8 mouse cellular contexts compared by ENCODE assay signal in genomic region chr15:102178279-102178678, GRCm38 (mm10). TPM values are rescaled to one million over a fixed set of nuclear protein-coding genes. Genes with fewer than 3 reads are reported as not detected.
DNase-seq lines count a peak whose midpoint lies in the region; ATAC-seq lines count a peak whose summit lies in the region.

No protein-coding gene starts in this region.

- H3K4me1 ChIP-seq in heart, embryonic 10.5 days: no peaks in the 10 kb centered on the region
- H3K4me1 ChIP-seq in embryonic facial prominence, embryonic 14.5 days (ENCODE audit: control insufficient read depth, insufficient read depth, low read length): no peaks in the 10 kb centered on the region
- no peaks in the 10 kb centered on the region for H3K4me1 ChIP-seq in intestine, embryonic 14.5 days (replicated peaks; ENCODE audit: control insufficient read depth, insufficient read depth, low read length)
- H3K4me1 ChIP-seq in stomach, embryonic 15.5 days: no peaks in the 10 kb centered on the region

- no peak overlapping the region for H3K4me3 ChIP-seq in heart, embryonic 10.5 days
- no peak overlapping the region for H3K4me3 ChIP-seq in embryonic facial prominence, embryonic 14.5 days (ENCODE audit: low read depth, low read length)
- H3K4me3 ChIP-seq in intestine, embryonic 14.5 days (ENCODE audit: low read depth, low read length): no peak overlapping the region
- H3K4me3 ChIP-seq in stomach, embryonic 15.5 days (replicated peaks): no peak overlapping the region

- peak; percentile 39; the same call in 1 of the 2 replicates for ATAC-seq in embryonic facial prominence, embryonic 14.5 days (ENCODE audit: low read depth)
- ATAC-seq in intestine, embryonic 14.5 days (replicated peaks; ENCODE audit: low FRiP score, low TSS enrichment, low read depth): 0 out of 2 replicates have a peak, but pooled peaks have one; percentile 33
- peak; percentile 59; the same call in 1 of the 2 replicates for ATAC-seq in stomach, embryonic 15.5 days (ENCODE audit: insufficient read depth, low FRiP score, low read depth)

- H3K4me2 ChIP-seq in embryonic facial prominence, embryonic 14.5 days (ENCODE audit: low read depth, low read length): no peak overlapping the region
- H3K4me2 ChIP-seq in intestine, embryonic 14.5 days (ENCODE audit: low read length): no peak overlapping the region
- H3K4me2 ChIP-seq in stomach, embryonic 15.5 days: no peak overlapping the region

- H3K36me3 ChIP-seq in heart, embryonic 10.5 days: peaks cover 16% of the 10 kb centered on the region
- peaks cover 50% of the 10 kb centered on the region for H3K36me3 ChIP-seq in embryonic facial prominence, embryonic 14.5 days (ENCODE audit: control insufficient read depth, insufficient read depth, low read length)
- H3K36me3 ChIP-seq in intestine, embryonic 14.5 days (ENCODE audit: control insufficient read depth, insufficient read depth, low read length): peaks cover 15% of the 10 kb centered on the region
- H3K36me3 ChIP-seq in stomach, embryonic 15.5 days: peaks cover 9% of the 10 kb centered on the region; the same call in 1 of the 2 replicates

- H3K27ac ChIP-seq in heart, embryonic 10.5 days: no peak overlapping the region
- no peak overlapping the region for H3K27ac ChIP-seq in embryonic facial prominence, embryonic 14.5 days (replicated peaks; ENCODE audit: low read depth, low read length)
- H3K27ac ChIP-seq in intestine, embryonic 14.5 days (ENCODE audit: low read depth): no peak overlapping the region
- H3K27ac ChIP-seq in stomach, embryonic 15.5 days: no peak overlapping the region

- intact Hi-C loops in left cerebral cortex, postnatal 10 days (cut with DNase I): loop anchor here (2.0 kb wide), 1 partner anchor 47 kb away; no protein-coding TSS in a partner anchor

- H3K27me3 ChIP-seq in heart, embryonic 10.5 days (ENCODE audit: insufficient read depth, poor library complexity, severe bottlenecking): no peaks in the 10 kb centered on the region
- H3K27me3 ChIP-seq in embryonic facial prominence, embryonic 14.5 days (replicated peaks; ENCODE audit: control insufficient read depth, insufficient read depth, low read length): no peaks in the 10 kb centered on the region
- H3K27me3 ChIP-seq in intestine, embryonic 14.5 days (replicated peaks; ENCODE audit: control insufficient read depth, insufficient read depth, low read length): no peaks in the 10 kb centered on the region
- no peaks in the 10 kb centered on the region for H3K27me3 ChIP-seq in stomach, embryonic 15.5 days (replicated peaks)

- H3K9ac ChIP-seq in embryonic facial prominence, embryonic 14.5 days (ENCODE audit: low read depth, low read length): no peak overlapping the region
- H3K9ac ChIP-seq in intestine, embryonic 14.5 days (ENCODE audit: low read length): no peak overlapping the region
- H3K9ac ChIP-seq in stomach, embryonic 15.5 days: no peak overlapping the region

- 22% methylated on average over 6 of the region's 6 CpGs for WGBS in heart, embryonic 10.5 days
- 15% methylated on average over 6 of the region's 6 CpGs for WGBS in embryonic facial prominence, embryonic 14.5 days
- 14% methylated on average over 6 of the region's 6 CpGs for WGBS in intestine, embryonic 14.5 days
- 13% methylated on average over 6 of the region's 6 CpGs for WGBS in stomach, embryonic 15.5 days

- peak; percentile 74 to 94 for DNase-seq in heart, adult 18-20 months
- no peak for DNase-seq in heart, embryonic 10.5 days (ENCODE audit: low spot score)
- peak; percentile 84 to 87 for DNase-seq in adrenal gland, postnatal 36 days
- peak; percentile 61 for DNase-seq in embryonic facial prominence, embryonic 14.5 days (ENCODE audit: low spot score)
- peak; percentile 95 for DNase-seq in intestine, embryonic 14.5 days (ENCODE audit: low spot score)
- peak; percentile 33 to 67 for DNase-seq in left cerebral cortex, postnatal 10 days (ENCODE audit: extremely low spot score in 1 of 2, low spot score in 2 of 2)
- peak; percentile 90 for DNase-seq in naive thymus-derived CD4-positive, alpha-beta T cell, adult 2 months (ENCODE audit: low read depth)

- no peaks in the 10 kb centered on the region for H3K9me3 ChIP-seq in heart, embryonic 10.5 days
- H3K9me3 ChIP-seq in embryonic facial prominence, embryonic 14.5 days (ENCODE audit: control insufficient read depth, low read length): peaks cover 9% of the 10 kb centered on the region; the same call in 1 of the 2 replicates
- H3K9me3 ChIP-seq in intestine, embryonic 14.5 days (ENCODE audit: control insufficient read depth, low read length): no peaks in the 10 kb centered on the region
- no peaks in the 10 kb centered on the region for H3K9me3 ChIP-seq in stomach, embryonic 15.5 days

RNA-seq across cellular contexts. Expression of gene Zfp740, which starts 24.8 kb away (rescaled TPM):
- total RNA-seq in heart, adult 18-20 months (2021): 10 to 100 TPM; 30.6 to 31.5 TPM
- 35.7 and 50.1 TPM in 2 replicates for polyA plus RNA-seq in heart, embryonic 10.5 days (2016; fragmentation: Nextera tagmentation; extraction: Ambion mirVana)
- total RNA-seq in adrenal gland, postnatal 36 days (2021): 10 to 100 TPM; 52.6 to 66.7 TPM
- polyA plus RNA-seq in embryonic facial prominence, embryonic 14.5 days (2014; fragmentation: Nextera tagmentation; extraction: Ambion mirVana): 48.6 and 49.8 TPM in 2 replicates
- polyA plus RNA-seq in intestine, embryonic 14.5 days (2014; fragmentation: Nextera tagmentation; extraction: Ambion mirVana): 47.0 and 55.3 TPM in 2 replicates
- 10 to 100 TPM; 53.2 to 56.7 TPM for total RNA-seq in left cerebral cortex, postnatal 10 days (2021)
- polyA plus RNA-seq in stomach, embryonic 15.5 days (2015; fragmentation: Nextera tagmentation; extraction: Ambion mirVana): 44.5 and 52.7 TPM in 2 replicates

RNA-seq across cellular contexts. Expression of gene Csad, which starts 26.2 kb away (rescaled TPM):
- 10 to 100 TPM; 17.0 to 22.6 TPM for total RNA-seq in heart, adult 18-20 months (2021)
- 36.1 and 41.0 TPM in 2 replicates for polyA plus RNA-seq in heart, embryonic 10.5 days (2016; fragmentation: Nextera tagmentation; extraction: Ambion mirVana)
- 10 to 100 TPM; 79.0 to 83.7 TPM for total RNA-seq in adrenal gland, postnatal 36 days (2021)
- 63.6 and 66.8 TPM in 2 replicates for polyA plus RNA-seq in embryonic facial prominence, embryonic 14.5 days (2014; fragmentation: Nextera tagmentation; extraction: Ambion mirVana)
- polyA plus RNA-seq in intestine, embryonic 14.5 days (2014; fragmentation: Nextera tagmentation; extraction: Ambion mirVana): 52.3 and 53.6 TPM in 2 replicates
- 10 to 100 TPM; 25.8 to 27.5 TPM for total RNA-seq in left cerebral cortex, postnatal 10 days (2021)
- polyA plus RNA-seq in stomach, embryonic 15.5 days (2015; fragmentation: Nextera tagmentation; extraction: Ambion mirVana): 63.3 and 64.3 TPM in 2 replicates

RNA-seq across cellular contexts. Expression of gene Soat2, which starts 28.0 kb away (rescaled TPM):
- not detected for total RNA-seq in heart, adult 18-20 months (2021)
- polyA plus RNA-seq in heart, embryonic 10.5 days (2016; fragmentation: Nextera tagmentation; extraction: Ambion mirVana): 2.0 and 7.9 TPM in 2 replicates
- total RNA-seq in adrenal gland, postnatal 36 days (2021): under 1 TPM; 0.40 to 0.49 TPM
- 0.17 and 0.63 TPM in 2 replicates for polyA plus RNA-seq in embryonic facial prominence, embryonic 14.5 days (2014; fragmentation: Nextera tagmentation; extraction: Ambion mirVana)
- 3.0 and 4.7 TPM in 2 replicates for polyA plus RNA-seq in intestine, embryonic 14.5 days (2014; fragmentation: Nextera tagmentation; extraction: Ambion mirVana)
- under 1 TPM in 1 of 2 experiments, not detected in 1; 0.16 TPM for total RNA-seq in left cerebral cortex, postnatal 10 days (2021)
- polyA plus RNA-seq in stomach, embryonic 15.5 days (2015; fragmentation: Nextera tagmentation; extraction: Ambion mirVana): 5.9 and 6.2 TPM in 2 replicates

RNA-seq across cellular contexts. Expression of gene Igfbp6, which starts 34.1 kb away (rescaled TPM):
- 10 to 100 TPM; 23.3 to 39.7 TPM for total RNA-seq in heart, adult 18-20 months (2021)
- polyA plus RNA-seq in heart, embryonic 10.5 days (2016; fragmentation: Nextera tagmentation; extraction: Ambion mirVana): 0.64 and 0.67 TPM in 2 replicates
- 10 to 100 TPM; 43.4 to 51.3 TPM for total RNA-seq in adrenal gland, postnatal 36 days (2021)
- 15.0 and 20.1 TPM in 2 replicates for polyA plus RNA-seq in embryonic facial prominence, embryonic 14.5 days (2014; fragmentation: Nextera tagmentation; extraction: Ambion mirVana)
- polyA plus RNA-seq in intestine, embryonic 14.5 days (2014; fragmentation: Nextera tagmentation; extraction: Ambion mirVana): 8.8 and 10.4 TPM in 2 replicates
- 1 to 10 TPM; 3.1 to 4.1 TPM for total RNA-seq in left cerebral cortex, postnatal 10 days (2021)
- polyA plus RNA-seq in stomach, embryonic 15.5 days (2015; fragmentation: Nextera tagmentation; extraction: Ambion mirVana): 13.2 and 18.2 TPM in 2 replicates

RNA-seq across cellular contexts. Expression of gene Spryd3, which starts 42.2 kb away (rescaled TPM):
- 10 to 100 TPM; 14.4 to 15.3 TPM for total RNA-seq in heart, adult 18-20 months (2021)
- polyA plus RNA-seq in heart, embryonic 10.5 days (2016; fragmentation: Nextera tagmentation; extraction: Ambion mirVana): 19.0 and 19.4 TPM in 2 replicates
- 10 to 100 TPM; 34.4 to 42.4 TPM for total RNA-seq in adrenal gland, postnatal 36 days (2021)
- polyA plus RNA-seq in embryonic facial prominence, embryonic 14.5 days (2014; fragmentation: Nextera tagmentation; extraction: Ambion mirVana): 19.2 TPM in 2 replicates
- 14.4 and 16.1 TPM in 2 replicates for polyA plus RNA-seq in intestine, embryonic 14.5 days (2014; fragmentation: Nextera tagmentation; extraction: Ambion mirVana)
- total RNA-seq in left cerebral cortex, postnatal 10 days (2021): 100 to 1,000 TPM; 149 to 150 TPM
- 25.0 and 25.2 TPM in 2 replicates for polyA plus RNA-seq in stomach, embryonic 15.5 days (2015; fragmentation: Nextera tagmentation; extraction: Ambion mirVana)
